Mouse (Mus musculus) heart, postnatal 36 days (tissue): ENCODE measurements at regions not wholly inside any gene's neighbourhood (a gene's known extent, or its start where the extent isn't known, plus 50 kb on each side); places are given as distances from the start of the nearest gene placed in this dataset.
"Not testable (repeated sequence)": the region's sequence is repeated elsewhere in the genome, so short reads cannot be mapped to it uniquely, and the experiment has no call there.

Source experiments
- DNase-seq, 2 experiments: peaks; one replicate each; pipeline ENCODE4 v3.0.0; 2021 to 2022
- intact Hi-C: fragments of 180-260 bp; cut with DNase I; formaldehyde crosslinking; loops from one replicate; pipeline ENCODE4 v1.15.1; 2025

GRCm38 (mm10) chr10:19491513-19492380 lies 100.0 kb upstream of the Ifngr1 start:
- DNase-seq, result peak; percentile 75 to 88
- intact Hi-C loops, result loop anchor here (1.0 to 5.0 kb wide), 4 partner anchors 27 to 401 kb away; no protein-coding TSS in a partner anchor

GRCm38 (mm10) chr10:19494461-19495105 lies 97.2 kb upstream of the Ifngr1 start:
- DNase-seq, result no peak
- intact Hi-C loops, result loop anchor here (5.0 kb wide), 1 partner anchor 398 kb away; no protein-coding TSS in a partner anchor

DNA sequence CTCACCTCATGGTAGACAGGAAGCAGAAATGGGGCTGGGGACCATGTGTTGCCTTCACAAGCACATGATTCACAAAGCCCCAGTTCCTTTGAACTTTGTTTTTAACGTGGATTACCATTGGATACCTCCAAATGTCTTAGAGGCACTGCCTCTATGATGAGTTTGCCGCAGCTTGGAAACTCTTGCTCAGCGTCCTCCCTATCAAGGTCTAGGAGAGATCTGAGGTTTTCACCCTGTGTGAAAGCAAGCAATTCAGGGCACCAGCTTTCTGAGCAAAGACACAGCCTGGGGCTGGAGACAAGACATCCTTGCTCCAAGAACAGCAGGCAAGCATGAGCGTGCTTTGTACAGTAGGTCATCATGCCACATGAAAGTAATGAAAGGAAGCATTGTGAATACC lies 93.6 kb upstream of the Ifngr1 start:
- intact Hi-C loops, result no loop called here
- no peak for DNase-seq

GRCm38 (mm10) chr10:19502874-19503273 lies 88.9 kb upstream of the Ifngr1 start:
- DNase-seq, result no peak
- intact Hi-C loops, result no loop called here

DNA sequence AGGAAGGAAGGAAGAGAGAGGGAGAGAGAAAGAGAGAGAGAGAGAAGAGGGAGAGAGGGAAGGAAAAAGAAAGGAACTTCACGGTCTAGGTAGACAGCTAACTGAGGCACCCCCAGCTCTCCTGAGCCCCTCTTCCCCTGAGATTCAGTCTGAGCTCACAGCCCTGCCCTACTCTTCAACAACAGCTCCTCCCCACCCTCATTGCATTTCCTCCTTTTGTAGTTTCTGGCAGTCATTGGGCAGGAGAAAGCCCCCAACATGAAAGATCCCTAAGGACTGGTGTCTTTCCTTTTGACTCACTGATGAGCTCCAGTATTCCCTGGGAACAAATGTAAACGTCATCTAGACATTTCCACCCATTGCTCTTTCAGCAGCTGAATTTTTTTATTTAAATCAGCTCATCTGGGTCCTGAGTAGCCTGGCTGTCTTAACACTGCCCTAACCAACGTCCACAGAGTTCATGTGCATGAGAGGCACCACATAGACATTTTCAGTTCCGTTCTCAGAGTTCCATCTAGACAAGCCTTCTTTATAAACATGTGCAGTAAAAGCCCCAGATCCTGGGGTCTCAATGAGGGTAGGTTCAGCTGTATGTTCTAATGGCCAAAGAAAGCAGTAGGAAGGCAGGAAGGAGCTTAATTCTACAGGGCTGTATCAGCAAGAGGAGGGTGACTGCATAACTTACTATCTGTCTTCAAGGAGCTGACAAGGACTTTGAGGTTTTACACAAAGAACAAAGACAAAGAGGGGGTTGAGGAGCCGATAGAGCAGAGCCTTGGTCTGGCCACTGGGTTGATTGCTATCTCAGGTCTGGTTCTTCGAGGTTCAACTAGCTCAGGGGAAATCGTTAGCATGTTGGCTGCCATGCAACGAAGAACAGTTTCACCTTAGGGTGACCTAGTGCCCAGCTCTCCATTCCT lies 87.6 kb upstream of the Ifngr1 start:
- no peak for DNase-seq
- intact Hi-C loops, result no loop called here

DNA sequence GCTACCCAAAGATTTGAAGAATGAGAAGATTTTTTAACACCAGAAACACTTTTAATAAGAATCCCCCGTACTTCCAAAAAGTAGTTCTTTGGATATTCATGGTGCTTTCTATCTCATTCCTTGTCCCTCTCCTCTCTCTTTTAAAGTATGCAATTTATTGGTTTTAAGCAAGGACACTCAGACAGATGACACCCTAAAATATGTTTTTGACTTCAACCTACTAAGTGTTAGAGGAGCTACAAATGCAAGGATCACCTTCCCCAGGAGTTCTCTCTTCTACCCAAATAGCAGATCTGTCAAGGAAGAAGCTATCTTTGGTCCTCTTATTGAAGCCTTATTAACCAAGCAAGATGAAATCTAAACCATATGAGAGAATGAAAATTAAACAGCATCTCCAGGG lies 86.6 kb upstream of the Ifngr1 start:
- DNase-seq, result no peak
- intact Hi-C loops, result no loop called here

GRCm38 (mm10) chr10:19505979-19506378 lies 85.8 kb upstream of the Ifngr1 start:
- intact Hi-C loops, result no loop called here
- no peak for DNase-seq

GRCm38 (mm10) chr10:19506434-19506833 lies 85.3 kb upstream of the Ifngr1 start:
- peak in 1 of 2 experiments; percentile 31 for DNase-seq
- intact Hi-C loops, result no loop called here

- DNase-seq, result no peak
- intact Hi-C loops, result no loop called here
These were observed 83.5 kb upstream of the Ifngr1 start for GRCm38 (mm10) chr10:19508221-19508745.

DNA sequence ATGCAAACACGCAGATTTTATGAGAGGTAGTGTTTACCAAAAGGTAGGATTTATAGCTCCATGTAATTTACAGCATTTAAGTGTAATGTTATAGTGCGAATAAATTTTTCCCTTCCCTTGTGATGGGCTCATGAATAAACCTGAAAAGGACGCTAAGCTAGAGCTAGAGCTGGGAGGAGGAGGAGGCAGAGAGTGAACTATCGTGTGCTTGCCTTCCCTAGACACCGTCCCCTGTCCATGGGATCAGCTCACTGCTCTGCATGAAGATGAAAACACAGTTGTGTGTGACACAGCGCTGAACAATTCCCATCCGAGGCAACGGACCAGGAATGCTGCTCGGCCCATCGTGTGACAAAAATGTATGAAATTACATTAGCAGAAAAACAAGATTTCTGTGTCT lies 81.7 kb upstream of the Ifngr1 start:
- no peak for DNase-seq
- intact Hi-C loops, result no loop called here

DNA sequence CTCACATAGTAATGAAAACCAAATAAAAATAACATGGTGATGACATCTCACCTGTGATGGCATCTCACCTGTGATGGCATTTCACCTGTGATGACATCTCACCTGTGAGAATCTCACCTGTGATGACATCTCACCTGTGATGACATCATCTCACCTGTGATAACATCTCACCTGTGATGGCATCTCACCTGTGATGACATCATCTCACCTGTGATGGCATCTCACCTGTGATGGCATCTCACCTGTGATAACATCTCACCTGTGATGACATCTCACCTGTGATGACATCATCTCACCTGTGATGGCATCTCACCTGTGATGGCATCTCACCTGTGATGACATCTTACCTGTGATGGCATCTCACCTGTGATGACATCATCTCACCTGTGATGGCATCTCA lies 77.4 kb upstream of the Ifngr1 start:
- intact Hi-C loops, DNase-seq: not testable (repeated sequence)

GRCm38 (mm10) chr10:19514837-19515236 lies 76.9 kb upstream of the Ifngr1 start:
- no peak for DNase-seq
- intact Hi-C loops, result no loop called here

DNA sequence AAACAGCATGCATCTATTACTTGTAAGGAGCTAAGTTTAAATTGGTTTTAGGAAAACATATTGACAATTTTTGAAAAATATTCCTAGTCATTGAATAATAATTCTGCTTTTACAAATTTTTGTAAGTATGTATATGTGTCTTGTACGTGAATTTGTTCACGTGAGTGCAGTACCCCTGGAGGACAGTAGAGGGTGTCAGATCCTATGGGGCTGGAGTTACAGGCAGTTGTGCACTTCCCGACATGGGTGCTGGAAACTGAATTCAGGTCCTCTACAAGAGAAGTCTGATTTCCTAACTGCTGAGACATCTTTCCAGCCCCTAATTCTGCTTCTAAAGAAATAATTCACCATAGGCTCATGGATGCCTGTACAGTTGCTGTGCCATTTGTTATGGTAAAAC lies 75.7 kb upstream of the Ifngr1 start:
- intact Hi-C loops, result no loop called here
- no peak for DNase-seq

DNA sequence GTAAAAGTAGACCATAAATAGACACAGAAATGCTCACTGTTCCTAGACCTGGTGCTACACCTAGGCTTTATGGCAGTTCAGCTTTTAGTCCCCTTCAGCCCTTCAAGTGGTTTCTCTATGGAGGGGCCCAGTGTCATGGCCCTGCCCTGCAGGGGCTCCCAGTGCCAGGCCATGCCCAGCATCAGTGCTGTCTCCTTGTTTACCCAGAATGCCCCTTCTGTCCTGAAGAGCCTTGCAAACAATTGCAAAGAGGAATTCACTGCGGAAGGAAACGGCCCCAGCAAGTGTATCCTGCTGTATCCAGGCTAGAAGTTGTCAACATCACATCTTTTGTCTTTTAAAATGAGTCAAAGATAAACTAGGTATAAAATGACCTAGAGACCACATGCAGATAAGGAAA lies 74.7 kb upstream of the Ifngr1 start:
- no peak for DNase-seq
- intact Hi-C loops, result no loop called here

GRCm38 (mm10) chr10:19518763-19519162 lies 73.0 kb upstream of the Ifngr1 start:
- DNase-seq, result no peak
- intact Hi-C loops, result loop anchor here (1.0 to 2.0 kb wide), 5 partner anchors 27 to 602 kb away; no protein-coding TSS in a partner anchor

- intact Hi-C loops, result loop anchor here (2.0 kb wide), 1 partner anchor 225 kb away; no protein-coding TSS in a partner anchor
- DNase-seq, result no peak
These were observed 69.6 kb upstream of the Ifngr1 start for GRCm38 (mm10) chr10:19522198-19522597.

- no peak for DNase-seq
- intact Hi-C loops, result no loop called here
These were observed 65.8 kb upstream of the Ifngr1 start for GRCm38 (mm10) chr10:19525939-19526338.

GRCm38 (mm10) chr10:19526353-19526752 lies 65.4 kb upstream of the Ifngr1 start:
- intact Hi-C loops, result no loop called here
- DNase-seq, result no peak

DNA sequence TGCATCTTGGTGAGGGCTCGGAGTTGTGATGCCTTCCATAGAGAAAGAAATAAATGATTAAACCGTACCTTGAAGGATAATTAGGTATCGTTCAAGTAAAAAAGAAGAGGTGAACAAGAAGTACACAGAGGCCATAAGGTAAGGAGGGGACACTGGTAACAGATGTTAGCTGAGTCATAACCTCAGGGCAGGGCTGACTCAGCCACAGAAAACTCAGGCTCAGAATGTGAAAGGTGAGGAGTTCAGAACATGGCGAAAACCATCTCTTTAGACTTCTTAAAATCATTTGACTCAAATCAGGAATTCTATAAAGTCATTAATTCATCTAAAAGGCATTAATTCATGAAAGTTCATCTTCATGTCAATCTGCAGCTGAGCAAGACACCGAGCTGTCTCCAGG lies 62.1 kb upstream of the Ifngr1 start:
- intact Hi-C loops, result loop anchor here (2.0 kb wide), 1 partner anchor 27 kb away; no protein-coding TSS in a partner anchor
- no peak for DNase-seq

DNA sequence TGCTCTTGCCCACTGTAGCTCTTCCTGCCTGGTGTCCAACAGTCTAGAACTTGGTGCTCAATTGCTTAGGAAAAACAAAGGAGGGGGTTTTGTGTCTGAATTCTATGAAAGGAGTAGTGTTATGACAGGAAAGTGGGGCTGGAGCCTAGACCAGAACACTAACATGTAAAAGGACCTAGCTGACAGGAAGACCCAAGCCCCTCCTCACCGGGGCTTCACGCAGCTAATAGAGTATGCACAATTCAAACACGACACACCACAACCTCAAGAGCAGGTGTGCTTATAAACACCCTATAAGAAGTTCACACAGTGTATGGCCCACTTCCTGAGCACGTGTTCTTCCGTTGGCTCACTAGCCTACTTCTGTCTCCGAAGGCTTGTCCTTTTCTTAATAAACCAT lies 61.7 kb upstream of the Ifngr1 start:
- DNase-seq, result no peak
- intact Hi-C loops, result no loop called here
